Mouse (Mus musculus) embryonic facial prominence, embryonic 15.5 days (tissue): Measurements from ENCODE around the gene Cyp4f39. TPM values are rescaled to one million over a fixed set of nuclear protein-coding genes. Genes with fewer than 3 reads are reported as not detected.
"Not testable (repeated sequence)": the region's sequence is repeated elsewhere in the genome, so short reads cannot be mapped to it uniquely, and the experiment has no call there.

Experiments used
- ATAC-seq: fragments of 200-750 bp; cut with Nextera tagmentation; 2 replicates; pipeline ENCODE4 v1.8.0; 2017; ENCODE audit warnings: low read depth, moderate TSS enrichment; ENCODE audit not compliant: insufficient number of reproducible peaks, low FRiP score, low TSS enrichment
- H3K27ac ChIP-seq: fragments of 300-500 bp; sonication (generic); replicated peaks from 2 replicates; pipeline ENCODE4 v1.5.1; 2015; ENCODE audit warnings: mild to moderate bottlenecking, inconsistent platforms
- H3K27me3 ChIP-seq: fragments of 300-500 bp; sonication (generic); 2 replicates; pipeline ENCODE4 v1.6.1; 2015; ENCODE audit warnings: inconsistent platforms
- H3K36me3 ChIP-seq: fragments of 300-500 bp; sonication (generic); 2 replicates; pipeline ENCODE4 v1.6.1; 2015; ENCODE audit warnings: mild to moderate bottlenecking, inconsistent platforms
- H3K4me1 ChIP-seq: fragments of 300-500 bp; sonication (generic); 2 replicates; pipeline ENCODE4 v1.6.1; 2015; ENCODE audit warnings: inconsistent platforms
- H3K4me2 ChIP-seq: fragments of 300-500 bp; sonication (generic); replicated peaks from 2 replicates; pipeline ENCODE4 v1.6.1; 2015; ENCODE audit warnings: mild to moderate bottlenecking, inconsistent platforms
- H3K4me3 ChIP-seq: fragments of 300-500 bp; sonication (generic); replicated peaks from 2 replicates; pipeline ENCODE4 v1.5.1; 2015; ENCODE audit warnings: mild to moderate bottlenecking, inconsistent platforms
- H3K9ac ChIP-seq: fragments of 300-500 bp; sonication (generic); 2 replicates; pipeline ENCODE4 v1.6.1; 2015; ENCODE audit warnings: inconsistent platforms
- H3K9me3 ChIP-seq: fragments of 300-500 bp; sonication (generic); replicated peaks from 2 replicates; pipeline ENCODE4 v1.6.1; 2016; ENCODE audit warnings: inconsistent platforms
- WGBS: fragments of 180-500 bp; shearing (Covaris S2); methylation state at CpG from one replicate; pipeline ENCODE4 v1.1.7; 2015; 5-methylcytosine and 5-hydroxymethylcytosine counted together
- polyA plus RNA-seq: library from polyadenylated mRNA; unstranded; fragments of >200 nt; fragmentation: Nextera tagmentation; extraction: Ambion mirVana; gene quantifications from 2 replicates; pipeline ENCODE4 v1.2.1, GENCODE M21; 2015

Cyp4f39 gene
- polyA plus RNA-seq, 1 experiment from 2014 or later = 27.6 TPM

GRCm38 (mm10) chr17:32534068-32534467, 81.5 kb downstream of the Cyp4f39 start:
- no peaks in the 10 kb centered on the region for H3K36me3 ChIP-seq
- H3K9me3 ChIP-seq = no peaks in the 10 kb centered on the region
- no peak for ATAC-seq
- WGBS = 78% methylated on average over 6 of the region's 6 CpGs
- no peak overlapping the region for H3K27ac ChIP-seq
- no peaks in the 10 kb centered on the region for H3K27me3 ChIP-seq
- no peak overlapping the region for H3K4me3 ChIP-seq
- H3K9ac ChIP-seq = no peak overlapping the region
- H3K4me1 ChIP-seq = peaks cover 6% of the 10 kb centered on the region
- no peak overlapping the region for H3K4me2 ChIP-seq

- not testable (repeated sequence) for H3K36me3 ChIP-seq, H3K9me3 ChIP-seq, H3K4me1 ChIP-seq, H3K27me3 ChIP-seq, H3K27ac ChIP-seq
- 5% methylated on average over 5 of the region's 5 CpGs for WGBS
- Histone ChIP-seq H3K9ac (peak within 1 kb of the TSS; percentile 33; the same call in 1 of the 2 replicates), H3K4me2 (peak within 1 kb of the TSS; percentile 65), H3K4me3 (peak within 1 kb of the TSS; percentile 55)
- peak; percentile 93 for ATAC-seq
These were observed 83.7 kb downstream of the Cyp4f39 start, which contains the start of gene Cyp4f16 for GRCm38 (mm10) chr17:32536051-32536866. Gene Cyp4f16, plus strand, starts transcription at chr17:32536558.

GRCm38 (mm10) chr17:32536867-32537250, 84.3 kb downstream of the Cyp4f39 start:
- ATAC-seq = no peak
- H3K27ac ChIP-seq = no peak overlapping the region
- 59% methylated on average over 5 of the region's 5 CpGs for WGBS
- H3K36me3 ChIP-seq = no peaks in the 10 kb centered on the region
- peak overlapping the region; percentile 33; the same call in 1 of the 2 replicates for H3K9ac ChIP-seq
- no peaks in the 10 kb centered on the region for H3K9me3 ChIP-seq
- peaks cover 6% of the 10 kb centered on the region for H3K4me1 ChIP-seq
- peak overlapping the region; percentile 55 for H3K4me3 ChIP-seq
- H3K4me2 ChIP-seq = peak overlapping the region; percentile 65
- no peaks in the 10 kb centered on the region for H3K27me3 ChIP-seq

Other genes starting within 250 kb of the Cyp4f39 start
- gene Brd4, start 168.0 kb upstream of the Cyp4f39 start, polyA plus RNA-seq = 92.0 and 113 TPM in 2 replicates
- 91.5 and 97.9 TPM in 2 replicates for gene Akap8, start 131.5 kb upstream of the Cyp4f39 start, polyA plus RNA-seq
- 96.5 and 110 TPM in 2 replicates for gene Akap8l, start 102.1 kb upstream of the Cyp4f39 start, polyA plus RNA-seq
- 27.7 and 30.1 TPM in 2 replicates for gene Wiz, start 63.3 kb upstream of the Cyp4f39 start, polyA plus RNA-seq
- 1.8 and 2.9 TPM in 2 replicates for gene Rasal3, start 49.1 kb upstream of the Cyp4f39 start, polyA plus RNA-seq
- 0.13 and 0.20 TPM in 2 replicates for gene Pglyrp2, start 28.6 kb upstream of the Cyp4f39 start, polyA plus RNA-seq
- gene Cyp4f17, start 53.3 kb downstream of the Cyp4f39 start, polyA plus RNA-seq = 11.7 and 15.5 TPM in 2 replicates
- gene Cyp4f16, start 83.8 kb downstream of the Cyp4f39 start, polyA plus RNA-seq = 18.2 and 23.3 TPM in 2 replicates
- not detected in 2 replicates for gene Cyp4f37, start 168.6 kb downstream of the Cyp4f39 start, polyA plus RNA-seq
- gene Cyp4f40, start 206.2 kb downstream of the Cyp4f39 start, polyA plus RNA-seq = 0.12 TPM in 2 replicates
- gene Cyp4f15, start 232.9 kb downstream of the Cyp4f39 start, polyA plus RNA-seq = 0.56 and 0.72 TPM in 2 replicates